Mouse (Mus musculus): ENCODE measurements around the gene Sult2a1. TPM values are rescaled to one million over a fixed set of nuclear protein-coding genes. Genes with fewer than 3 reads are reported as not detected.

Sult2a1 gene
- polyA plus RNA-seq (2012; rRNA removed), result not detected in 2 replicates

GRCm38 (mm10) chr7:13837309-13837708 is at the start of gene Sult2a1:
Gene Sult2a1, minus strand, starts transcription at chr7:13837409.

Other genes starting within 250 kb of the Sult2a1 start
- not detected in 2 replicates for gene Sult2a5, start 213.4 kb downstream of the Sult2a1 start, polyA plus RNA-seq (2012; rRNA removed)
- not detected in 2 replicates for gene Sult2a2, start 103.9 kb downstream of the Sult2a1 start, polyA plus RNA-seq (2012; rRNA removed)
- gene Sult2a4, start 152.2 kb upstream of the Sult2a1 start, polyA plus RNA-seq (2012; rRNA removed), result not detected in 2 replicates

All from central nervous system, embryonic 14 days (tissue).